Mouse (Mus musculus): Measurements from ENCODE around the gene Fgd1. TPM values are rescaled to one million over a fixed set of nuclear protein-coding genes. Genes with fewer than 3 reads are reported as not detected.

Fgd1 gene
- 89.9 and 92.5 TPM in 2 replicates for polyA plus RNA-seq (2011; ENCODE audit: insufficient read depth, insufficient read length, low read depth, missing spikeins)

GRCm38 (mm10) chrX:151045850-151046249 lies at the start of gene Fgd1:
Gene Fgd1, plus strand, starts transcription at chrX:151046150.
- peak within 1 kb of the TSS; percentile 86 for H3K4me3 ChIP-seq (ENCODE audit: low read depth, low read length)
- peaks cover 4% of the 10 kb centered on the region for H3K36me3 ChIP-seq (ENCODE audit: control insufficient read depth, insufficient read depth, low read length, poor library complexity, severe bottlenecking)
- no peak for TF ChIP-seq CTCF (IDR thresholded peaks at IDR 0.05; ENCODE audit: low read depth, low read length)
- TF ChIP-seq POLR2A (IDR thresholded peaks at IDR 0.05; ENCODE audit: insufficient read depth, low read length), result no peak
- no peak for TF ChIP-seq EP300 (IDR thresholded peaks at IDR 0.05; ENCODE audit: insufficient read depth, low read depth, low read length)
- H3K27ac ChIP-seq (ENCODE audit: insufficient read depth, low read length), result peak within 1 kb of the TSS; percentile 89
- H3K9ac ChIP-seq (ENCODE audit: low read depth, poor library complexity, severe bottlenecking), result peak within 1 kb of the TSS; percentile 89
- H3K27me3 ChIP-seq (ENCODE audit: control insufficient read depth, insufficient read depth, low read length, poor library complexity, severe bottlenecking), result no peaks in the 10 kb centered on the region
- no peaks in the 10 kb centered on the region for H3K4me1 ChIP-seq (ENCODE audit: control insufficient read depth, insufficient read depth, low read length)
- no peaks in the 10 kb centered on the region for H3K9me3 ChIP-seq (replicated peaks; ENCODE audit: control insufficient read depth, insufficient read depth, low read length, poor library complexity, severe bottlenecking)

- Histone ChIP-seq H3K27me3 (ENCODE audit: control insufficient read depth, insufficient read depth, low read length, poor library complexity, severe bottlenecking) (no peaks in the 10 kb centered on the region), H3K27ac (ENCODE audit: insufficient read depth, low read length) (no peak overlapping the region), H3K4me3 (ENCODE audit: low read depth, low read length) (no peak overlapping the region), H3K36me3 (ENCODE audit: control insufficient read depth, insufficient read depth, low read length, poor library complexity, severe bottlenecking) (peaks cover 64% of the 10 kb centered on the region), H3K4me1 (ENCODE audit: control insufficient read depth, insufficient read depth, low read length) (no peaks in the 10 kb centered on the region), H3K9me3 (replicated peaks; ENCODE audit: control insufficient read depth, insufficient read depth, low read length, poor library complexity, severe bottlenecking) (no peaks in the 10 kb centered on the region), H3K9ac (ENCODE audit: low read depth, poor library complexity, severe bottlenecking) (no peak overlapping the region)
- TF ChIP-seq CTCF (IDR thresholded peaks at IDR 0.05; ENCODE audit: low read depth, low read length), result no peak
Measured at GRCm38 (mm10) chrX:150996775-150997174, 49.2 kb upstream of the Fgd1 start.

GRCm38 (mm10) chrX:151016938-151017877 lies 28.7 kb upstream of the Fgd1 start, which contains the start of gene Gnl3l:
Gene Gnl3l, minus strand, starts transcription at chrX:151017322.
- TF ChIP-seq EP300 (IDR thresholded peaks at IDR 0.05; ENCODE audit: insufficient read depth, low read depth, low read length), result no peak
- peak; percentile 9 for TF ChIP-seq CTCF (IDR thresholded peaks at IDR 0.05; ENCODE audit: low read depth, low read length)
- TF ChIP-seq POLR2A (IDR thresholded peaks at IDR 0.05; ENCODE audit: insufficient read depth, low read length), result peak; percentile 33
- Histone ChIP-seq H3K4me3 (ENCODE audit: low read depth, low read length) (peak within 1 kb of the TSS; percentile 100), H3K4me1 (ENCODE audit: control insufficient read depth, insufficient read depth, low read length) (no peaks in the 10 kb centered on the region), H3K9ac (ENCODE audit: low read depth, poor library complexity, severe bottlenecking) (peak within 1 kb of the TSS; percentile 92), H3K36me3 (ENCODE audit: control insufficient read depth, insufficient read depth, low read length, poor library complexity, severe bottlenecking) (peaks cover 19% of the 10 kb centered on the region), H3K9me3 (replicated peaks; ENCODE audit: control insufficient read depth, insufficient read depth, low read length, poor library complexity, severe bottlenecking) (no peaks in the 10 kb centered on the region), H3K27me3 (ENCODE audit: control insufficient read depth, insufficient read depth, low read length, poor library complexity, severe bottlenecking) (no peaks in the 10 kb centered on the region), H3K27ac (ENCODE audit: insufficient read depth, low read length) (peak within 1 kb of the TSS; percentile 91)

- H3K9ac ChIP-seq (ENCODE audit: low read depth, poor library complexity, severe bottlenecking), result peak overlapping the region; percentile 86
- TF ChIP-seq CTCF (IDR thresholded peaks at IDR 0.05; ENCODE audit: low read depth, low read length), result no peak
- TF ChIP-seq POLR2A (IDR thresholded peaks at IDR 0.05; ENCODE audit: insufficient read depth, low read length), result no peak
- no peak for TF ChIP-seq EP300 (IDR thresholded peaks at IDR 0.05; ENCODE audit: insufficient read depth, low read depth, low read length)
- peak overlapping the region; percentile 71 for H3K27ac ChIP-seq (ENCODE audit: insufficient read depth, low read length)
Measured at GRCm38 (mm10) chrX:151017897-151018296, 28.1 kb upstream of the Fgd1 start.

GRCm38 (mm10) chrX:151018798-151019197 lies 27.2 kb upstream of the Fgd1 start:
- Histone ChIP-seq H3K4me1 (ENCODE audit: control insufficient read depth, insufficient read depth, low read length) (no peaks in the 10 kb centered on the region), H3K27me3 (ENCODE audit: control insufficient read depth, insufficient read depth, low read length, poor library complexity, severe bottlenecking) (no peaks in the 10 kb centered on the region), H3K36me3 (ENCODE audit: control insufficient read depth, insufficient read depth, low read length, poor library complexity, severe bottlenecking) (peaks cover 11% of the 10 kb centered on the region), H3K9me3 (replicated peaks; ENCODE audit: control insufficient read depth, insufficient read depth, low read length, poor library complexity, severe bottlenecking) (no peaks in the 10 kb centered on the region), H3K9ac (ENCODE audit: low read depth, poor library complexity, severe bottlenecking) (peak overlapping the region; percentile 86), H3K4me3 (ENCODE audit: low read depth, low read length) (no peak overlapping the region), H3K27ac (ENCODE audit: insufficient read depth, low read length) (peak overlapping the region; percentile 70)
- TF ChIP-seq EP300 (IDR thresholded peaks at IDR 0.05; ENCODE audit: insufficient read depth, low read depth, low read length) (no peak), POLR2A (IDR thresholded peaks at IDR 0.05; ENCODE audit: insufficient read depth, low read length) (no peak), CTCF (IDR thresholded peaks at IDR 0.05; ENCODE audit: low read depth, low read length) (no peak)

More at GRCm38 (mm10) chrX:151017897-151018296, 28.1 kb upstream of the Fgd1 start:
- no peaks in the 10 kb centered on the region for H3K27me3 ChIP-seq (ENCODE audit: control insufficient read depth, insufficient read depth, low read length, poor library complexity, severe bottlenecking)
- H3K4me1 ChIP-seq (ENCODE audit: control insufficient read depth, insufficient read depth, low read length), result no peaks in the 10 kb centered on the region
- peaks cover 16% of the 10 kb centered on the region for H3K36me3 ChIP-seq (ENCODE audit: control insufficient read depth, insufficient read depth, low read length, poor library complexity, severe bottlenecking)
- H3K9me3 ChIP-seq (replicated peaks; ENCODE audit: control insufficient read depth, insufficient read depth, low read length, poor library complexity, severe bottlenecking), result no peaks in the 10 kb centered on the region
- H3K4me3 ChIP-seq (ENCODE audit: low read depth, low read length), result peak overlapping the region; percentile 67

GRCm38 (mm10) chrX:151031400-151031799 lies 14.6 kb upstream of the Fgd1 start:
- Histone ChIP-seq H3K27ac (ENCODE audit: insufficient read depth, low read length) (no peak overlapping the region), H3K9ac (ENCODE audit: low read depth, poor library complexity, severe bottlenecking) (no peak overlapping the region), H3K27me3 (ENCODE audit: control insufficient read depth, insufficient read depth, low read length, poor library complexity, severe bottlenecking) (no peaks in the 10 kb centered on the region), H3K9me3 (replicated peaks; ENCODE audit: control insufficient read depth, insufficient read depth, low read length, poor library complexity, severe bottlenecking) (no peaks in the 10 kb centered on the region), H3K36me3 (ENCODE audit: control insufficient read depth, insufficient read depth, low read length, poor library complexity, severe bottlenecking) (no peaks in the 10 kb centered on the region), H3K4me1 (ENCODE audit: control insufficient read depth, insufficient read depth, low read length) (peaks cover 2% of the 10 kb centered on the region), H3K4me3 (ENCODE audit: low read depth, low read length) (no peak overlapping the region)
- TF ChIP-seq EP300 (IDR thresholded peaks at IDR 0.05; ENCODE audit: insufficient read depth, low read depth, low read length) (no peak), POLR2A (IDR thresholded peaks at IDR 0.05; ENCODE audit: insufficient read depth, low read length) (no peak), CTCF (IDR thresholded peaks at IDR 0.05; ENCODE audit: low read depth, low read length) (no peak)

Data from ES-Bruce4 (cell line).